In genomic region chr6:77572614-77573013, GRCm38 (mm10) we compare ENCODE assay signal across 8 mouse cellular contexts.
DNase-seq lines count a peak whose midpoint lies in the region; ATAC-seq and TF ChIP-seq lines count a peak whose summit lies in the region.

No protein-coding gene starts in this region.

- no peak overlapping the region for H3K27ac ChIP-seq in intestine, postnatal 0 days (ENCODE audit: low read depth, low read length)
- H3K27ac ChIP-seq in intestine, embryonic 16.5 days (ENCODE audit: low read length) = no peak overlapping the region
- H3K27ac ChIP-seq in embryonic facial prominence, embryonic 11.5 days (replicated peaks; ENCODE audit: low read depth, low read length) = no peak overlapping the region

- DNase-seq in brain, embryonic 14.5 days (ENCODE audit: low read depth) = peak; percentile 71
- DNase-seq in embryonic facial prominence, embryonic 11.5 days (ENCODE audit: low spot score) = peak; percentile 20
- DNase-seq in layer of hippocampus, postnatal 10 days (ENCODE audit: low spot score in 2 of 2) = peak; percentile 41 to 53
- DNase-seq in right cerebral cortex, postnatal 14 days = peak; percentile 30
- DNase-seq in ovary, adult 18-20 months (ENCODE audit: low spot score) = no peak

- no peak overlapping the region for H3K4me3 ChIP-seq in intestine, postnatal 0 days (ENCODE audit: low read depth, low read length)
- no peak overlapping the region for H3K4me3 ChIP-seq in intestine, embryonic 16.5 days (ENCODE audit: low read length)
- no peak overlapping the region for H3K4me3 ChIP-seq in embryonic facial prominence, embryonic 11.5 days (ENCODE audit: low read depth, low read length)

- no peak overlapping the region for H3K9ac ChIP-seq in intestine, postnatal 0 days (ENCODE audit: low read depth, low read length)
- no peak overlapping the region for H3K9ac ChIP-seq in intestine, embryonic 16.5 days (ENCODE audit: low read depth, low read length)
- H3K9ac ChIP-seq in embryonic facial prominence, embryonic 11.5 days (replicated peaks; ENCODE audit: low read length) = no peak overlapping the region

- no peak overlapping the region for H3K4me2 ChIP-seq in intestine, postnatal 0 days (replicated peaks; ENCODE audit: low read depth)
- no peak overlapping the region for H3K4me2 ChIP-seq in intestine, embryonic 16.5 days (ENCODE audit: low read depth, low read length)
- H3K4me2 ChIP-seq in embryonic facial prominence, embryonic 11.5 days (ENCODE audit: low read depth, low read length) = no peak overlapping the region

- no peaks in the 10 kb centered on the region for H3K4me1 ChIP-seq in intestine, postnatal 0 days (replicated peaks; ENCODE audit: control insufficient read depth, insufficient read depth, low read length)
- H3K4me1 ChIP-seq in intestine, embryonic 16.5 days (ENCODE audit: control insufficient read depth, insufficient read depth, low read length) = no peaks in the 10 kb centered on the region
- no peaks in the 10 kb centered on the region for H3K4me1 ChIP-seq in embryonic facial prominence, embryonic 11.5 days (ENCODE audit: control insufficient read depth, insufficient read depth, low read length)

- TF ChIP-seq POLR2A in brain, embryonic 14.5 days (IDR thresholded peaks at IDR 0.05; ENCODE audit: borderline replicate concordance, extremely low read depth, insufficient read depth, insufficient read length, poor library complexity, severe bottlenecking) = no peak

- WGBS in intestine, postnatal 0 days = 48% methylated on average over 3 of the region's 3 CpGs
- 51% methylated on average over 3 of the region's 3 CpGs for WGBS in intestine, embryonic 16.5 days
- 52% methylated on average over 3 of the region's 3 CpGs for WGBS in embryonic facial prominence, embryonic 11.5 days

- ATAC-seq in intestine, postnatal 0 days = no peak
- no peak for ATAC-seq in intestine, embryonic 16.5 days
- ATAC-seq in embryonic facial prominence, embryonic 11.5 days (replicated peaks; ENCODE audit: insufficient number of reproducible peaks, low FRiP score, low TSS enrichment, low read depth) = no peak
- ATAC-seq in megakaryocyte-erythroid progenitor cell, adult 5-6 weeks (replicated peaks; ENCODE audit: low FRiP score, low TSS enrichment, poor library complexity, severe bottlenecking) = no peak

- no peaks in the 10 kb centered on the region for H3K36me3 ChIP-seq in intestine, postnatal 0 days (ENCODE audit: control insufficient read depth, insufficient read depth)
- H3K36me3 ChIP-seq in intestine, embryonic 16.5 days (ENCODE audit: control insufficient read depth, insufficient read depth, low read length) = no peaks in the 10 kb centered on the region
- H3K36me3 ChIP-seq in embryonic facial prominence, embryonic 11.5 days (replicated peaks; ENCODE audit: control insufficient read depth, insufficient read depth, low read depth, low read length) = no peaks in the 10 kb centered on the region

- no peaks in the 10 kb centered on the region for H3K27me3 ChIP-seq in intestine, postnatal 0 days (replicated peaks; ENCODE audit: control insufficient read depth, insufficient read depth, low read length)
- H3K27me3 ChIP-seq in intestine, embryonic 16.5 days (replicated peaks; ENCODE audit: control insufficient read depth, insufficient read depth, low read length) = no peaks in the 10 kb centered on the region
- H3K27me3 ChIP-seq in embryonic facial prominence, embryonic 11.5 days (ENCODE audit: control insufficient read depth, insufficient read depth, low read length) = no peaks in the 10 kb centered on the region

- peak; percentile 56 for TF ChIP-seq CTCF in intestine, postnatal 0 days (IDR thresholded peaks at IDR 0.05; ENCODE audit: low read depth)
- peak; percentile 63; the same call in 1 of the 2 replicates for TF ChIP-seq CTCF in brain, embryonic 14.5 days (IDR thresholded peaks at IDR 0.05; ENCODE audit: borderline replicate concordance, extremely low read depth, insufficient read depth, insufficient read length)

- H3K9me3 ChIP-seq in intestine, postnatal 0 days (ENCODE audit: control insufficient read depth) = no peaks in the 10 kb centered on the region
- no peaks in the 10 kb centered on the region for H3K9me3 ChIP-seq in intestine, embryonic 16.5 days (ENCODE audit: control insufficient read depth, low read length)
- H3K9me3 ChIP-seq in embryonic facial prominence, embryonic 11.5 days (replicated peaks; ENCODE audit: control insufficient read depth, low read length) = no peaks in the 10 kb centered on the region
